Mouse (Mus musculus) olfactory bulb, adult 2 months (tissue): ENCODE results near the gene Nomo1.

Source experiments
- CTCF ChIP-seq: fragments of 200-500 bp; IDR thresholded peaks from 2 replicates; pipeline ENCODE4 v1.5.1; 2012; ENCODE audit warnings: low read depth, mild to moderate bottlenecking, low read length, moderate library complexity; ENCODE audit not compliant: insufficient read depth
- POLR2A ChIP-seq: fragments of 200-500 bp; IDR thresholded peaks from 2 replicates; pipeline ENCODE4 v1.6.1; 2012; ENCODE audit warnings: mild to moderate bottlenecking, low read depth, low read length, moderate library complexity; ENCODE audit not compliant: insufficient read depth

- no peak for TF ChIP-seq CTCF
- TF ChIP-seq POLR2A, result no peak
Observed at GRCm38 (mm10) chr7:46116118-46116581, 82.7 kb downstream of the Nomo1 start.
